Mouse (Mus musculus): ENCODE measurements at regions not wholly inside any gene's neighbourhood (a gene's known extent, or its start where the extent isn't known, plus 50 kb on each side); places are given as distances from the start of the nearest gene placed in this dataset.

DNA sequence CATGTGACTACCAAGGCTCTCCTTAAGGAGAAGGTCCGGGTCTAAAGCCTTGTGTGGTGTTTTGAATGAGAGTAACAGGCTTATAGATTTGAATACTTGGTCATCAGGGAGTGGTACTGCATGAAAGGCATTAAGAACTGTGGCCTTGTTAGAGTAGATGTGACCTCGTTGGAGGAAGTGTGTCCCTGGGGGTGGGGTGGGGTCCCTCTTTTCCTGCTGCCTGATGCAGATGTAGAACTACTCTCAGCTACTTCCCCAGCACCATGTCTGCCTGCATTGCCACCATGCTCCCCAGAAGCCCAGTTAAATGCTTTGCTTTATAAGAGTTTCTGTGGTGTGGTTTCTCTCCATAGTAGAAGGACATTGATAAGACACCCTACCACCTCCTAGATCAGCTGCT lies 367.9 kb downstream of the Cbln4 start:
- DNase-seq (ENCODE audit: low spot score in 2 of 2), result no peak

DNA sequence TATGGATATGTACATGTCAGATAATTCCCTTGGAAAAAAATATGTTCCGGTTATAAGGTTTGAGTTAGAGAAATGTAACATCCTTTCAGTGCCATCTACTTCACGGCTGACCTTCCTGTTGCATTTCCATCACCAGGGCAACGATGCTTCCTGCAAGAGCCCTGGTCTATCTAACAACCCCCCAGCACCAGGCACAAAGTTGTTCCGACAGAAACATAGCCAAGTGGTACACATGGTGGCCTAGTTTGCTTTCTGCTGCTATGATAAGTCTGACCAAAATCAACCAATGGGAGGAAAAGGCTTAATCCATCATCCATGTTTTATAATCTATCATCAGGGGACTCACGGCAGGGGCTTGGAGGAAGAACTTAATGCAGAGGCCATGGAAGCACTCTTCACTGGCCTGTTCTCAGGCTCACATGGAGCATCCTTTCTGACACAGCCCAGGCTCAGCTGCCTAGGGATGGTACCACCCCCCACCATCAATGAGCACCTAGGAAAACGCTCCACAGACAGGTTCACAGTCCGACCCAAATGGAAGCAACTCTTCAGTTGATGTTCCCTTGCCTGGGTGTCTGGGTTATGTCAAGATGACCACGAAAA lies 372.2 kb downstream of the Cbln4 start:
- DNase-seq (ENCODE audit: low spot score in 2 of 2), result no peak

DNA sequence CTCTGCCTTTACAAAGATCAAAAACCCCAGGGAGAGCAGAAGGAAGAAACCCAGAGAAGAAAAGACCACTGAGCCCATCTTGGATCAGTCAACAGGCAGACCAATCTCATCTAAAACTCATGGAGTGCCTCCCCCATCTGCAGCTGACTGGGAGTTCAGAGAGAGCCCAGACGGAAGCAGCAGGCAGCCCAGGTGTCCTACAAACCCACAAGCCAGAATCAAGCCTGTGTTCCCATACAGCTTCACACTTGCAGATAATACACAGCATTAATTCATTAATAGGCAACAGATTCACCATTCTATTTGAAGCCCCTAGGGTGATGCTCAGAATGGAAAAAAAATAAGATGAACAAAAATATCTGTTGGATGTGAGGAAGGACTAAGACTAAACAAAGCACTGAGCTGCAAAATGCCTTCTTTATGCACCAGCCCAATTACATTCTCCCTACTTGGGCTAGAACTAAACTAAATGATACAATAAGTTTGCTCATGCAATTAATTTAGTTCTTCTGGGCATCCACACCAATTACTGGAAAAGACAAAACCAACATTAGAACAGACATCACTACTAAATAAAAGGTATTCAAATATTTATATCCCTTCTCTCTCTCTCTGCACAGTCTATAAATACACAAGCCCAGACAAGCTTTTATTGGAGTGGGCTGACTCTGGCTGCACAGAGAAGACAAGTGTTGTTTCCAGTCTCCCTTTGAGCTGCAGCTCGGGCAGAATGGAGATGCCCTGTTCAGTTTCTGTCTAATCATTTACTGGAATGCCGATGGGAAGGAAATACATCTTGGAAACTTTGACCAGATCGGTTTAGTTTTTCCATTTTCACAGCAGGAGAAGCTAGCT lies 374.2 kb downstream of the Cbln4 start:
- no peak for DNase-seq (ENCODE audit: low spot score in 2 of 2)

DNA sequence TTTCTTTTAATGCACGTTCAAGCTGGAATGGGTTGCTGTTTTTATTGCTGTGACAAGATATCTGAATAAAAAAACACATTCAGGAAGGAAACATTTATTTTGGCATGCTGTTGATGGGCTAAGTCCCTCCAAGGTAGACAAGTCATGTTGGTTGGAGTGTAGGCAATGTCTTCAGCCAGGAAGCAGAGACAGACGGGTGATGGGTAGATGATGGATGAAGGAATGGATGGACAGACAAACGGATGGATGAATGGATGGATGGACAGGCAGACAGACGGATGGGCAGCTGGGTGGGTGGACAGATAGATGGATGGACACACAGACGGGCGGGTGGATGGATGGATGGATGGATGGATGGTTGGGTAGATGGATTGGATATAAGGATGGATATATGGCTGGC lies 380.7 kb downstream of the Cbln4 start:
- no peak for DNase-seq (ENCODE audit: low spot score in 2 of 2)

DNA sequence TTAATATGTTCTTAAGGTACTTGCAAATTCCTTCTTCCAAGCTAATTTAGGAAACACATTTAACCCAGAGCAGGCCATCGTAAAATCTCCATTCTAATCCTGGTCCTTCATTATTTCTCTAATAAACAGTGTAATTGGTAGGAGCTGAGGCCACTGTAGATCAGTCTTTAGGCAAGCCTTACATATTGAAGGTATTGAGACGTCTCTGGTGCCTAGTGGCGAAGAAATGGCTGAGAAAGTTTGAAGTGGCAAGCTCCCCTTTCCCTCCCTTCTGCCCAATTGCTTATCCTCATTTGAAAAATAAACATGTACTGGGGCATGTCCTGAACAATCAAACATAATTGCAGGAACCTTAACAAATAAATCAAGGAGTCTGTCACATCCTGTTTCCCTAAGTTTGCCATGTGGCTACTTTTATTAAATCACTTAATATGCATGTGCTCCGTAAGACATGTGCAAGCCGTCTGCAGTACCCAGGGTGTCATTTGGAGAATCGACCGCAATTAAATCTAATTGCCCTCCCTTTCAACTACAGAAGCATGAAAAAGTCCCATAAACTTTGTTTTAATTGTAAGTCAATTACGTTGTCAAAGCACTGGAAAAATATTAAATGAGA lies 381.3 kb downstream of the Cbln4 start:
- DNase-seq (ENCODE audit: low spot score in 2 of 2), result no peak

DNA sequence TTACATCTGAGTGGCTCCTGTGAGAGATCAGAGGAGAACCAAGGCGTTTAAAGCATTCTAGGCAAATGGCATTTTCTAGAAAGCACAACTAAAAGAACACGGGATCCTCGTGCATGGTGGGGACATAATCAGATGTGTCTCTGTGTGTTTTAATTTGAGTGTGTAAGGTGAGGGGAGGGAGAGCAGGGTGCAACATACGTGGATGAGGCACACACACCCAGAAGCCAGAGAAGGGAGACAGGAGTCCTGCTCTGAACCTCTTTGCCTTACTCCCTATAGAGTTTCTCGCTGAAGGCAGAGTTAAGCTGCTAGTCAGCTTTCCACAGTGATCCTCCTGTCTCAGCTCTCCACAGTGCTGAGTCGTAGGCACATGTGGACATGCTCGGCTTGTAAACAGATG lies 386.1 kb downstream of the Cbln4 start:
- DNase-seq (ENCODE audit: low spot score in 2 of 2), result no peak

DNA sequence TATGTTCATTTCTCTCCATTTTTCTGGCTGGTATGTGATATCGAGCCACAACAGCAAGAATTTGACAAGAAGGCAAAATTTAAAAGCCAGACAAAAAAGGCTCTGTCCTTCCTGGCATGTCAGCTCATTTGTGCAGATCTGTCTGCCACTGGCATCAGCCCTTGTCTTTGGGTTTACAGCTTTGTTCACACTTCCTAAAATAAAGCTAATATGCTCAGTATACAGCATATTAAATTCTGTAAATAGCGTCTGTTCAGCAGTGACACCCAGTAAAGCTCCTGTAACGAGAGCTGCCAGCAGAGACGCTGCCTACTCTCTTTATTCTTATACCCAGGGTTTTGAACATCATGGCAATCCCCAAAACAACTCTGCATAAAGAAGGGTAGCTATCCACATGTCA lies 401.5 kb downstream of the Cbln4 start:
- no peak for DNase-seq (ENCODE audit: low spot score in 2 of 2)

DNA sequence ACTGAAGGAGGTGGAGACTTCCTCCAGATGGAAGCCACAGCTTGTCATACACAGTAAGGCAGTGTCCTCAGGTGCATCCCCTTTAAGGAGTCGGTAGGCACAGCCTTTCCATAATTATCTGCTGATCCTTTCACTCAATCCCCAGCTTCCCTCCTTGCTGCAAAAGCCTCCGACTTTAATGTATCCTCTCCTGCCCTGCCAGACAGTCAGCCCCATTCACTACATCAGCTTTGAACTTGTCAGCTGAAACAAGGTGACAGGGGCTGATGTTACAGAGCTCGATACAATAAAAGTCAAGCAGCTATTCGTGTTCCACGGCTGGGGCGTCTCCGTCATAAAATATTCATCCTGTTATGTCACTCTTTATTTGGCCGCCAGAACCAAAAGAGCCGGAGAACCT lies 402.8 kb downstream of the Cbln4 start:
- DNase-seq (ENCODE audit: low spot score in 2 of 2), result no peak

DNA sequence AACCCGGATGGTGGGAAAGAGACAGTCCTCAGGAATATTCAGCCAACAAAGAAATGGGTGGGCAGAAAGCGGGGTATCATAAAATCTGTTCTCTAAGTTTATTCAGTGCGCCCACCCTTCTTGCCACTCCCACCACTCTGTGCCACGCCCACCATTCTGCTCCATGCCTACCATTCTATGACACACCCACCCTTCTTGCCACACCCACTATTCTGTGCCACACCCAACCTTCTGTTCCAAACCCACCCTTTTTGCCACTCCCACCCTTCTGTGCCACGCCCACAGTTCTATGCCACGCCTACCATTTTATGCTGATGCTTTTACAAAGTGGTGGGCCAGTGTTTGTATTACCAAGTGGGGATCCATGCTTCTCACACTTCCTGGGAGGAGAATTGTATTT lies 404.3 kb downstream of the Cbln4 start:
- DNase-seq (ENCODE audit: low spot score in 2 of 2), result no peak

DNA sequence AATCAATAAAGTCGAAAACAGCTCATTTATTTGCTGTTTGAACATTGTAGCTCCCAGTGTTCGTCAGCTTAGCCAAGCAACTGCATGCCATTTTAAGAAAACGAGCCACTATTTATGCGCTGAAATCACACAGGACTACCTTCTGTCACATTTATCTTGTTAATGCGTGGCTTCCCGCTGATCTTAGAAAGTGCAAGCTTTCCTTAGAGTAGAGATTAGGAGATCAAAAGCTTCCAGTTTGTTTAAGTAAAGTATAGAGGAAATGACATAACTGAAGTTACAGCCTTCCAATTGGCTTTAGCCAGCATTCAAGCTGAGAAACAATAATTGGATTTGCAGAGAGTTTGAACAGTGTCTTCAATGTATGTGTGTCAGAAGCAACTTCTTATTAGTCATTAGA lies 406.4 kb downstream of the Cbln4 start:
- DNase-seq (ENCODE audit: low spot score in 2 of 2), result no peak

DNA sequence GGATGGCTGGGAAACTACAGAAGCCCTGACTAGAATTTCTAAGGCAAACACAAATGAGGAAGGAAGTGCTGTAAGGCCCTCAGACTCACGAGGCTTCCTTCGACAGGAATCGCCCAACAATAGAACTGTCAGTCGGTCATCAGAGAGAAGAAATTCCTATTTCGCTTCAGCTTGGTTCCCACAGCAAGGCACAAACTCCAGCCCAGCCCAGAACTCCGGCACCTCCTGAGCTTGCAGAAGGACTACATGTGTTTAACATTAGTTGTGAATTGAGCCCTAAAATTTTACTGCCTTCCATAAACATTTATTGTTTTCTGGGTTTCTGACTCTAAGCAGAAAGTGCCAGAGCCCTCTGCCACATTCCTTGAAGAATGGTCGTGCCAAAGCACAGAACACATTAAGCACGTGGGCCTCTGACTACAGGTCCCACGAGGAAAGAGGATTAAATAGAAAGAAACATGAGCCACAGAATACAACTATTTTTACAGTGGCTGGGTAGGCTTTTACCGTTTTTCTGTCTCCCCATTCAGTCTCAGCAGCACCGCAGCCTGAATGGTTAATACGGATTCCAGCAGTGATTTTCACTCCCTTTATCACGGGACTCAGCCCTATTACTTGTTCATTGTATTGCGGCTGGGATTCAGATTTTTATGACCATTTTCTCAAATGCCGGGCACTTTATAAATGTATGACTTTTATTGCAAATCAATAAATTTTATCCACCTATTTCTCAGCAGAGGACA lies 409.7 kb downstream of the Cbln4 start:
- no peak for DNase-seq (ENCODE audit: low spot score in 2 of 2)

DNA sequence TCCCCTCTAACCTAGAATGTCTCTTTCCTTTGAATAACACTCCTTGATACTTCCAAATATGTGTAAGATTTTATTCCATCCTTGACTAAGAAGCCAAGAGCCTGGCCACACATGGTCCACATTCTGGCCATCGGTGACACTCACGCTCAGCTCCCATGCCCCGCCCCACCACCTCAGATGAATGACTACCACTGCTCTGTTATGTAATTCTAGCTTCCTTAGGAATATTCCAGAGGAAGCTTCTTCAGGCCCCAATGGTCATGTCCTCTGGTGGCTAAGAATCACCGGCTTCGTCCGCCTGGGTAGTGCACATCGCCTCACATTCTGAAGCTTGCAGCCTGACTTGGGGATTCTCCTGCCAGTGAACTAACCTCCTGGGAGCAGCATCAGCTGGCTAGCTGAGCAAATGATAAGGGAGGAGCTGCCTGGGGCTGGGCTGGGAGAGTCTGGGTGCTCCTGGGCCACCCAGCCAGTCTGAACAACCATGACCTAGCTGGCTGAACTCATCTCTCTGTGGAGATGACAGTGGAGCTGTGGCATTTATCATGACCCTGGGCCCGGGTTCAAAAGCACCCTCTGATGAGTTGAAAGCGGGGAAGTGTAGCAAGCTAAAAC lies 413.1 kb downstream of the Cbln4 start:
- peak in 1 of 2 experiments; percentile 1 for DNase-seq (ENCODE audit: low spot score in 2 of 2)

DNA sequence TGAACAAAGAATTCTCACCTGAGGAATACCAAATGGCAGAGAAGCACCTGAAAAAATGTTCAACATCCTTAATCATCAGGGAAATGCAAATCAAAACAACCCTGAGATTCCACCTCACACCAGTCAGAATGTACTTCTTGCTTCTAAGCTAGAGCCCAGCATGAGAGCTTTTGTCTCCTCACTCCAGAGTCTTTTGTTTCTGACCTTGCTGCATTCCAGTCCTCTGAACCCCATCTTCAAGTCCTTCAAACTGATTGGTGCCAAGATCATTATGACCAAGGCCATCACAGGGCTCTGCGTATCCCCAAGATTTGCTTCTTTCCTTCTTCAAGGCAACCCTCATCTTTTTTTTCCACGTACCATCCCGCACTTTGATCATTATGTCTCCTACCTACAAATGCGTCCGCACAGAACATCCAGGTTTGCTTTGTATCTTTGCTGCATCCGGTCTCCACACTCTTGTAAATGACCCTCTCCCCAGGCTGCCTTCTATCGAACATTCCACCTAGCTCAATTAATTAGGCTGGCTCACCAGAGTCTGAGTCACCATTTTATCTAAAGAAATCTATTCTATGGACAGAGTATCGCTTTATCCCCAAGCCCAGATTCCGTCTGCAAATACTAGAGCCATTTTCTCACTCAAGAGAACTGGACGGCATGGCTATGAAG lies 414.9 kb downstream of the Cbln4 start:
- DNase-seq (ENCODE audit: low spot score in 2 of 2), result no peak

DNA sequence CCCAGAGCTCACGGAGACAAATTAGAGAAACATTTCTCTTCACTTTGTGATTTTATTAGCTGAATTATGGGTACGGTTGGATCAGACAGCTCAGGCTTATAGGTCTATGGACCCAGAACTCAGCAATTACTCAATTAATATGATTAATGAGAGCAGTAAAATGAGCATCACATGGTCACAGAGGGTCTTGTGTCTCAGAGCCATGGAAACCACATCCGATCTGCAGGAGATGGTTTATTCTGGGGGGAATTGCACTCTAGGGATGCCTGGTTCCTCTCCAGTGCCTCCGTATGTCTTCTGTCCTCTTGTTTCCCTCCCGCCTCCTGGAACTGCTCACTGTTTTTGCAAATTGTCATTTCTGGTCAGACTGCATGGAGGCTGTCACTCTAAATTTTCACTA lies 422.6 kb downstream of the Cbln4 start:
- no peak for DNase-seq (ENCODE audit: low spot score in 2 of 2)

DNA sequence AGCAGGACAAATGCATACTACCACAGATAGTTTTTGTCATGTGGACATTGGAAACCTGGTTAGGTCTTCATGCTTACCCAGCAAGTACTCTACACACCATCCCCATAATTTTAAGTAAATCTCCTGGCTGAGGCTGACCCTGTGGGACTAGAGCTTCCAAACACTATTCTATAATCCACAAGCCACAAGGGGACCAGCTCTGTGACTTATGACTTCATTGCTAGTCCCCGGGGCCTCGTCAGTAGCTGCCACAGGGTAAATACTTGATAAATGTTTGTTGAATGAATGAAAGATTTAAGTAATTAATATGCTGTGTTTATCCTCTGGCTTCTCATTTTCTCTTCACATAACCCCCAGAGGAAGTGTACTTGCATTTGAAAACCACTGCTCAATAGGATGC lies 423.0 kb downstream of the Cbln4 start:
- DNase-seq (ENCODE audit: low spot score in 2 of 2), result no peak

DNA sequence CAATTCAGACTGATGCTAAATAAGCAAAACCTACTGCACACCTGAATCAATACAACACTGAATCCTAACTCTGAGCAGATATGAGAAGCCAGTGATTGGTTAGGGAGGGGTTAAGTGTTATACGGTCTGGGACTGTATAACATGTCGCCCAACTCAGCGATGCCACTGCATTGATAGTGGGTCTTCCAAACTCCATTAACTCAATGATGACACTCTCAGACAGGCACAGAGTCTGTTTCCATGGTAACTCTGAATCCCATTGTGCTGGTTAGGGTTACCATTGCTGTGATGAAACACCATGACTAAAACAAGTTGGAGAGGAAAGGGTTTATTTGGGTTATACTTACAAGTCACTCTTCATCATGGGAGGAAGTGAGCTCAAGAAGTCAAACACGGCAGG lies 424.5 kb downstream of the Cbln4 start:
- no peak for DNase-seq (ENCODE audit: low spot score in 2 of 2)

DNA sequence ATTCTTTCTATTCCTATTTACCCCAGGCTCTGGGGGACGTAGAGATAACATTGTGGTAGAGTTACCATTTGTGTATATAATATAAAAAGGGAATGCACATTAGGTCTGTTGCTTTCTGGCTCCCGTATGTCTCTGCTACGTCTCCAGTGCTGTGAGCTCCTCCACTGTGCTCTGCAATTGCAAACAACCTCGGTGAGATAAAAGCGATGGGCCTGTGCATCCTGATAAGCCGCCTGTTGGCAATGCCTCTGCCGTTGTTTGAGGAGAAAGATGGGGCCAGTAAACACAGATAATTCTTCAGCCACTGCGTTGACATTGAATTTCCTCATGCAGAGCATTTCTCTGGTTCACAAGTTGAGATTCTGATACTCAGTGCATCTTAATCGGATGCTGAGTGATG lies 424.9 kb downstream of the Cbln4 start:
- no peak for DNase-seq (ENCODE audit: low spot score in 2 of 2)

DNA sequence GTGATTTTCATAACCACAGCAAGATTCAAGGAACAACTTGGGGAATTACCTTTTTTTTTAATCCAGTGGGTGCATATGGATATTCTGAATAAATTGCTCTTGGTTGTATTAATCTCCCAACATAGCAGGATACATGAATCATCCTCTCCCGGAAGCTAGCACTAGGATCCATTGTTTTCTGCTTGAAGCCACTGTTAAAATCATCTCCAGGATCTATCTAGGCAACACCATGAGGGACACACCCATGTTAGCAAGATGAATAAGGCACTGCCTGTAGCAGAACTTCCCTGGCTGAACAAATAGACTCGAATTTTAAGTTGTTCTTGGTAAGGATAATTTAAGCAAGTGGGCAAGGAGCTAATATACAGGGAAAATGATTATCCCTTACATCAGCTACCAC lies 427.8 kb downstream of the Cbln4 start:
- no peak for DNase-seq (ENCODE audit: low spot score in 2 of 2)

DNA sequence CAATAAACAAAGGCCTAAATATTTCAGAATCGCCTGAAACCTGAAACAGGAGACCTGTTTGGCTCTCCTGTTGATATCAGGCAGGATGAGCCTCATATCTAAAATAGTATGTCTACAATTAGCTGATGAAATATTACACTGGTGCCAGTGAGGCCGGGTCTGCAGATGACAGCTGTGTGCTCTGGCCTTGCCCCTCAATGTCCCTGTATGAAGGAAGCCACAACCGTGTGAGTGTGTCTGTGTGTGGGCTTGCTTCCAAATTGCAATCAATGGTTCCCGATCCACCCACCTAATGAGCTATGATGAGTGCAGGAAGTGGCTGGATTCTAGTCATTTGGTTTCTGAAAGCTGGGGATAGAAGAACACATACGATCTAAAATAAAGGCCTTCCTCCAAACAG lies 438.2 kb downstream of the Cbln4 start:
- no peak for DNase-seq (ENCODE audit: low spot score in 2 of 2)

DNA sequence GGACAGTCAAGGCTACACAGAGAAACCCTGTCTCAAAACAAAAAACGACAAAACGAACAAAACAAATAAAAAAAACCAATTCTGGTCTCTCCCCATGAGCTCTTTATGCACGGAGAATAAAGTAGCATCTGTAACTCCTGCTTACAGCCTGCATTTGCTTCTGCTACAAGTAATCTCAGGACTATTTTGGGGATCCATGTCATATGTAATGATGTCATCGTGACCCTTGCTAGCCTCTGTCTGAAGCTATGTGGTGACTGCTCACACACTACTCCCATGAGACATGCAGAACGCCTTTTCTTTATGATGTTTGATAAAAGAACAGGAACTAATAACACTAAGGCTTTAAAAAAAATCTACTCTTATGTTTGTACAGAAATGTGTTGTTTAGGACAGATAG lies 448.0 kb downstream of the Cbln4 start:
- no peak for DNase-seq (ENCODE audit: low spot score in 2 of 2)

DNA sequence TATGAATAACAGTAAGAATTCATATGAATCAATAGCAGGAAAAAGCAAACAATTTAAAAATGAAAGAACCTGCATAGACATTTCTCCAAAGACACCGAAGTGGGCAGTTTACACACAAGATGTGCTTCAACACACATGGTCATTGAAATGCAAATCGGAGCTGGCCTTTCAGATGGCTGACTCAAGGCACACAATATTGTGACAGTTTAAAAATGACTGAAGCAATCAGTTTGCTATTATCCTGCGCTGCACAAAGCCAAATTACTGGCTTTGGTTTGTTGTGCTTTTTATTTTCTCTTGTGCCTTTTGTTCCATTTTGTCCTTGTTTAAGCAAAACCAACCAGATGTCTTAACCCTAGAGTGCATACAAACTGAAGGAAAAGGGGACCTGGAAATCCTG lies 449.4 kb downstream of the Cbln4 start:
- DNase-seq (ENCODE audit: low spot score in 2 of 2), result no peak

DNA sequence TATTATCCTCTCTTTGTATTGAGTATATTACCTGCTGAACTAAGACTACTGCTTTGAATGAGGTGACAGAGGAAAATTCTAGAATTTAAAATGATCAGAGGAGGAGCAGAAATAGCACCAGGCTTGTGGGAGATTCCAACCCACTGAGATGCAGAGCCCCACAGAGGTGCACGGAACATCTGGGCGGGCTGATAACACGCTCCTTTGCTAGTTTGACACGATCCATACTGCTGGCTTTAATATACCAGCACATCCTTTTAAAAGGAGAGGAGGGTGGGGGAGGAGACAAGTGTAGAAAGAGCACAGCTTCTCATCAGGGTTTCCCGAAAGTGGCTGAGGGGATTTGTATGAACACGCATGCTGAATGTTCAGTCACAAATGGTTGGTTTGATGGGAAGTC lies 451.0 kb downstream of the Cbln4 start:
- no peak for DNase-seq (ENCODE audit: low spot score in 2 of 2)
